Mouse (Mus musculus) hindbrain, embryonic 10.5 days (tissue): ENCODE measurements at regions not wholly inside any gene's neighbourhood (a gene's known extent, or its start where the extent isn't known, plus 50 kb on each side); places are given as distances from the start of the nearest gene placed in this dataset.

Source experiments
- DNase-seq: peaks from one replicate; pipeline ENCODE4 v3.0.0-alpha.2; 2017; ENCODE audit warnings: low spot score
- H3K27ac ChIP-seq: fragments of 300-500 bp; sonication (generic); 2 replicates; pipeline ENCODE4 v1.5.1; 2016; ENCODE audit warnings: mild to moderate bottlenecking, moderate library complexity
- H3K27me3 ChIP-seq: fragments of 300-500 bp; sonication (generic); 2 replicates; pipeline ENCODE4 v1.6.1; 2016; ENCODE audit warnings: mild to moderate bottlenecking; ENCODE audit not compliant: poor library complexity, insufficient read depth, severe bottlenecking
- H3K36me3 ChIP-seq: fragments of 300-500 bp; sonication (generic); 2 replicates; pipeline ENCODE4 v1.6.1; 2016; ENCODE audit warnings: mild to moderate bottlenecking, moderate library complexity
- H3K4me1 ChIP-seq: fragments of 300-500 bp; sonication (generic); replicated peaks from 2 replicates; pipeline ENCODE4 v1.6.1; 2016; ENCODE audit warnings: mild to moderate bottlenecking
- H3K4me3 ChIP-seq: fragments of 300-500 bp; sonication (generic); 2 replicates; pipeline ENCODE4 v1.5.1; 2016; ENCODE audit warnings: mild to moderate bottlenecking, moderate library complexity
- H3K9me3 ChIP-seq: fragments of 300-500 bp; sonication (generic); 2 replicates; pipeline ENCODE4 v1.6.1; 2016; ENCODE audit warnings: mild to moderate bottlenecking, moderate library complexity
- WGBS: fragments of 180-500 bp; shearing (Covaris S2); methylation state at CpG from one replicate; pipeline ENCODE4 v1.1.7; 2016; 5-methylcytosine and 5-hydroxymethylcytosine counted together

DNA sequence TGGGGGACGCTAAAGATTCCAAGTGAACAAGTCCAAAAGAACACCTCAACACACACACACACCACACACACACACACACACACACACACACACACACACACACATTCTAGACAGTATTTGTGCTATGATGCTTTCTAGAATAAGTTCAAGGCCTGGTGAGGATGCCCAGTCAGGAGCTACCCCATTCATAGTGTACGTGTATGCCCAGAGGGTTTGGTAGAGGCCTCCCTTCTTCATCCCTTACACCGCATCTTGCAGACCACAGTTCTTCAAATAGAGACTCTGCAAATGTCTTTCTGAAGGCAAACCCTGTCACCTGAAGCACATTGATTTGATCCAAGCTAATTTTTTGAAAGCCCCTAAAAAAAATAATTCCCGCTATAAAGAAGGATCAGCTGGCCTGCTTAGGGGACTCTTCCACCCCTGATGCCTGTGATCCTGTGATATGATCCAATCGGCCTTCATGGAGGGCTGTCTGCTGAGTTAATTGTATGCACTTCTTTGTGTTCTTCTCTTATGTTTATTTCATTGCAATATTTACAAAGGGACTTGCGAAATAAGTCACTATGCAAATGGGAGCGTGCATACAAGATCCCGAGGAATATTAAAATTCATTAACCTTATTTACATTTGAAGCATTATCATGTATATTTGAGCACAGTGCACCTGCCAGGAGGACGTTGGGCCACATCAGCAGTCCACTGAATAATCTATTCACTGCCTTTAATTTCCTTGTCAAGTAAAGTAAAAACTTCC is 103.8 kb downstream of the Rbm43 start:
- Histone ChIP-seq H3K4me1 (peaks cover 21% of the 10 kb centered on the region; the same call in 1 of the 2 replicates), H3K9me3 (no peaks in the 10 kb centered on the region), H3K4me3 (no peak overlapping the region), H3K27ac (peak overlapping the region; percentile 73), H3K36me3 (no peaks in the 10 kb centered on the region), H3K27me3 (no peaks in the 10 kb centered on the region)
- no peak for DNase-seq
- 65% methylated on average over 9 of the region's 9 CpGs for WGBS

DNA sequence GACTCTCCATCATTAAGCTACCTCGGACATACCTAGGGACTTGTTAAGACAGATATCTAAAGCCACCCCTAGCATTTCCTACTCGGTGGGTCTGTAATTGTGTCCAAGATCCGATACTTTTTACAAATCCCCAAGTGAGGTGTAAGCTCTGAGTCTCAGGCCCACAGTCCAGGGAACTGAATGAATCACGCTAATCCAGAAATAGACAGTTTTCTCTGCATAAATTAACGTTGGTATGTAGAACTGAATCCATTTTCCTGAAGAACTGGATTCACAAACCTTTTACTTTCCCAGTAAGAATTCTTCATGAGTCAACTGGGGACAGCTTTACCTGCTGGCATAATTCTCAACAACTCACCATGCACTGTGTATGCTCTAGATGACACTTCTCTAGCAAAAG is 97.1 kb downstream of the Rbm43 start:
- Histone ChIP-seq H3K27me3 (no peaks in the 10 kb centered on the region), H3K9me3 (no peaks in the 10 kb centered on the region), H3K4me1 (no peaks in the 10 kb centered on the region), H3K27ac (no peak overlapping the region), H3K4me3 (no peak overlapping the region), H3K36me3 (no peaks in the 10 kb centered on the region)
- whole genome bisulfite sequencing: 86% methylated on average over 5 of the region's 5 CpGs
- no peak for DNase-seq

DNA sequence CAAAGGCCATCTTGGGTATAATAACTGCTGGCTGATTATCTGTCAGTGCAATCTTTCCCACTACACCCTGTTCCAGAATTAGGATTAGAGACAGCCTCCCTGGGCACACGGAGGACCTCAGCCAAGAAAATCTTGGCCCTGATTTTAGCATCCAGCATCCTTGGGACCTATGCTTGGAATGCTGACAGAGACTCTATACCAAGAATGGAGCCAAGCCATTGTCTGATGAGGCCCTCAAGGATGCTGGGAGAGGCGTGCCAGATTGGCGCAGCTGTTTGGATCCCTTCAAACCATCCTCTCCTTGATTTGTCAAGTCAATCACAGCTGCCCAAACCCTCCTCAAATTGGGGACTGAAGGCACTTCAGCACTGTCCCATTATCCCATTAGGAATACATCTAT is 94.2 kb downstream of the Rbm43 start:
- Histone ChIP-seq H3K4me3 (no peak overlapping the region), H3K9me3 (no peaks in the 10 kb centered on the region), H3K27ac (no peak overlapping the region), H3K4me1 (no peaks in the 10 kb centered on the region), H3K36me3 (no peaks in the 10 kb centered on the region), H3K27me3 (no peaks in the 10 kb centered on the region)
- DNase-seq: no peak
- 87% methylated on average over 3 of the region's 3 CpGs for WGBS

DNA sequence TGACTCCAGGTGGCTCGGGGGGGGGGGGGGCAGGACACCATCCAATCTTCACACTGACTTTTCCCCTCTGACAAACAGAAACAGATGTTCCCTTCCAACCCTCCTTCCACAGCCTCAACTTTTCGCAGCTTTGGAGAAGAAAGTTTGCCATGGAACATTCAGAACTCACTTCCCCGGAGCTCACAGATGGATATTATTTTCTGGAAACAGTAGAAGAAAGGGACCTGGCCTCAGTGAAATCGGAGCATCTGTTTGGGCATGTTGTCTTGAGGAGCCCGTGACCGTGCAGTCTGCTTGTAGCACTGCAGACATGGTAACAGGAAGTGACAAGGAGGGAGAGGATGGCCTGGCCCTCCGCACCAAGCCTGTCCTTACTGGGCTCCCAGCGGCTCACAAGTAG is 90.1 kb downstream of the Rbm43 start:
- Histone ChIP-seq H3K27me3 (no peaks in the 10 kb centered on the region), H3K9me3 (no peaks in the 10 kb centered on the region), H3K27ac (peak overlapping the region; percentile 45; the same call in 1 of the 2 replicates), H3K4me1 (peaks cover 4% of the 10 kb centered on the region; the same call in 1 of the 2 replicates), H3K4me3 (no peak overlapping the region), H3K36me3 (no peaks in the 10 kb centered on the region)
- WGBS: 76% methylated on average over 8 of the region's 8 CpGs
- DNase-seq: no peak

DNA sequence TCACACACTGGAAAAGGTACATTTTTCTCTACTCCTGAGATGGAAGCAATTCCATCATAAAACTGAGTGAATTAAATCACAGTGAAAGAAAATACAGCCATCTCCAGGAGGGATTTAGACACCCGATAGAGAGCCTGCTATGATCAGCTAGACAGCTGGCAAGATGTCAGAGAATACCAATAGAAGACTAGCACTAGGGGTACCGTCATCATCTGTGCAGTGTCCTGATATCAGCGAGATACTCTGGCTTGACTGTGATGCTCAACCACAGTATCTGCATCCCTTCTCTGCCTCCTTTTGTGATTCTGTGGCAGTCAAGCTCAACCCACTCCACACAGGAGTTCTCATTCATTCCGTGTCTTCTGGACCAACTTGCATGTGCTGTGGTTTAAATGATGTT is 87.4 kb downstream of the Rbm43 start:
- 82% methylated on average over 4 of the region's 4 CpGs for WGBS
- Histone ChIP-seq H3K27me3 (no peaks in the 10 kb centered on the region), H3K4me3 (no peak overlapping the region), H3K4me1 (peaks cover 10% of the 10 kb centered on the region; the same call in 1 of the 2 replicates), H3K27ac (no peak overlapping the region), H3K9me3 (no peaks in the 10 kb centered on the region), H3K36me3 (no peaks in the 10 kb centered on the region)
- DNase-seq: no peak

DNA sequence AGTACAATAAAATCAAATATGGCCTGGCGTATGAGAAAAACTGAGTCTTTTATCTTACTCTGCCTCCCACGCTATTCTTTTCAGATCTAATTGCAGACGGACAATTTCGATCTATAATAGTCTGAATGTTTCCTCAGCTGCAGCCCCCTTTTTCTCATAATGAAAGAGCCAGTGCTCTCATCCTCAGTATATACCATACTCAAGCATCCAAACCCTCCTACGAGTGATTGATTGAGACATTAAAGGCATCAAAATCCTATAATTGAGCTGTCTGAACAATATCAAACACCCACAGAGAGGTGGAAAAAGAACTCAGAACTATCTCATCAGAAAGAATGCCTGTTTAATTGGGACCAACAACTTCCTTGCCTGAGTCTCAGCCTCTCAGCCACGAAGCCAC is 87.0 kb downstream of the Rbm43 start:
- no peak overlapping the region for H3K27ac ChIP-seq
- no peaks in the 10 kb centered on the region for H3K36me3 ChIP-seq
- DNase-seq: no peak
- 81% methylated on average over 6 of the region's 6 CpGs for WGBS
- H3K9me3 ChIP-seq: no peaks in the 10 kb centered on the region
- peaks cover 10% of the 10 kb centered on the region; the same call in 1 of the 2 replicates for H3K4me1 ChIP-seq
- H3K27me3 ChIP-seq: no peaks in the 10 kb centered on the region
- no peak overlapping the region for H3K4me3 ChIP-seq

DNA sequence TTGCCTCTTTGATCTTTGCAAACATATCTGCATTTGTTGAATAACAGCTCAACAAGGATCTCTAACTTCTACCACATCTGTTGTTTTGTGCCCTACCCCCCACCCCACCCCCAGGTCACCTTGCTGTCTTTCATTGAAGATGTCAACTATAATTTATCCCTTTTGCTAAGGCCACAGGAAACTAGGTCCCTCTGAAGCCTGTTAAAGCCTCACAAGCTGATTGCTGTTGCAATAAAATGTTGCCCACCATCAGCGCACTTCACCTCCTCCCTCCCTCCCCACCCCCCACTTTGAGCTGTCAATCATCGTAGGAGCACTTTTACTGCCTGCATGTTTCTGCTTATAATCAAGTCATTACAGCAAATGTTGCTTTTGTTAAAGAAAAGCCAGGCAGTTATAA is 86.5 kb downstream of the Rbm43 start:
- H3K27me3 ChIP-seq: no peaks in the 10 kb centered on the region
- H3K36me3 ChIP-seq: no peaks in the 10 kb centered on the region
- 58% methylated on average over 2 of the region's 2 CpGs for WGBS
- peaks cover 10% of the 10 kb centered on the region; the same call in 1 of the 2 replicates for H3K4me1 ChIP-seq
- H3K9me3 ChIP-seq: no peaks in the 10 kb centered on the region
- no peak overlapping the region for H3K27ac ChIP-seq
- H3K4me3 ChIP-seq: no peak overlapping the region
- DNase-seq: peak; percentile 12

DNA sequence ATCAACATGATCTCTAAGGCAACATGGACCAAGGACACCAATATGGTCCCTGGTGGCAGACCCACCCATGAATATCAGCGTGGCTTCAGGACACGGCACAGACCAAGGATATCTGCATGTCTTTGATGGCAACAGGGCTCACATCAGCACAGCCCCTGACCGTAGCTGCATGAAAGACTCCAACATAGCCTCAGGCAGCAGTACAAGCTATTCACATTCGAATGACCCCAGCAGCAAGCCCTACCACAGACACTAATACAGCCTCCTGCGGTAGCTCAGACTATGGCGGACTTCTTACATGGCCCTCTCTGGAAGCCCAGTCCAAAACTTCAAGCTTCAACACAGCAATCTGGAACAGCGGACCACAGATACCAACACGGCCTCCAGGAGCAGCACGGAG is 84.4 kb downstream of the Rbm43 start:
- H3K9me3 ChIP-seq: no peaks in the 10 kb centered on the region
- H3K4me1 ChIP-seq: peaks cover 10% of the 10 kb centered on the region; the same call in 1 of the 2 replicates
- H3K36me3 ChIP-seq: no peaks in the 10 kb centered on the region
- H3K4me3 ChIP-seq: no peak overlapping the region
- H3K27ac ChIP-seq: peak overlapping the region; percentile 5; the same call in 1 of the 2 replicates
- WGBS: 84% methylated on average over 9 of the region's 9 CpGs
- H3K27me3 ChIP-seq: no peaks in the 10 kb centered on the region
- DNase-seq: no peak

DNA sequence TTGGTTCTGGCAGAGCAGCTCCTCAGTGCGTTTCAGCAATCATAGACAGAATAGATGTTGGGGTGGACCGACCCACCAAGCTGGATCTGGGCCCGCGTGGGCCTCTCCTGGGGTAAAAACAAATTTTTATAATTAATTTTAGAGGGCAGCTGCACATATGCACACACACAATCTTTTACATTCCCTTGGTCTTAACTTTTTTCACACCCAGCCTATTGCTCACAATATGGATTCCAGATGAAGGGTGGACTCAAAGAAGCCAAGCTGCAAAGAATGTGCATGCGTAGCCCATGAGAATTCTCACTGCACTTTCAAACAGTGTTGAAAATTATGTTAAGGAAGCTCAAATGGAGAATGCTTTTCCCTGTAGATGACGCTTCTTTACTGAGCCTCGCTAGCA is 83.3 kb downstream of the Rbm43 start:
- Histone ChIP-seq H3K4me1 (peaks cover 10% of the 10 kb centered on the region; the same call in 1 of the 2 replicates), H3K4me3 (no peak overlapping the region), H3K27me3 (no peaks in the 10 kb centered on the region), H3K27ac (no peak overlapping the region), H3K9me3 (no peaks in the 10 kb centered on the region), H3K36me3 (no peaks in the 10 kb centered on the region)
- WGBS: 90% methylated on average over 7 of the region's 7 CpGs
- no peak for DNase-seq

DNA sequence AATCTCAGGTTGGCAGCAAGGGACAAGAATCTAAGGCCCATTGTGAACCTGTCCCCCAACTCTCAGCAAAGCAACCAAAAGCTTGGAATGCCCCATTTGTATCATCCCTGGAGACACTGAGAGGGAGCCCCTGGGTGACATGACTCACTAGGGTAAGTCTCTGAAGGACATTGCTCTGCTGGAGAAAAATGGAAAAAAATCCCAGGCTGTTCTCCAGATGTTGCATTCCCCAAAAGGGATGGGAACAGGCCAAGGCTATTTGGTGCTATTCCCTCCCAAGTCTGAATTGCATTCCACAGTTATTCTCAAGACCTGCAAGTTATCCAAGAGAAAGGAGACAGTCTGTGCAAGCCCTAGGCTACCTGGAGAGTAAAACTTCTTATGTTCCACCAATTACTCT is 77.7 kb downstream of the Rbm43 start:
- Histone ChIP-seq H3K4me3 (no peak overlapping the region), H3K36me3 (no peaks in the 10 kb centered on the region), H3K9me3 (no peaks in the 10 kb centered on the region), H3K27ac (no peak overlapping the region), H3K4me1 (no peaks in the 10 kb centered on the region), H3K27me3 (no peaks in the 10 kb centered on the region)
- DNase-seq: no peak

DNA sequence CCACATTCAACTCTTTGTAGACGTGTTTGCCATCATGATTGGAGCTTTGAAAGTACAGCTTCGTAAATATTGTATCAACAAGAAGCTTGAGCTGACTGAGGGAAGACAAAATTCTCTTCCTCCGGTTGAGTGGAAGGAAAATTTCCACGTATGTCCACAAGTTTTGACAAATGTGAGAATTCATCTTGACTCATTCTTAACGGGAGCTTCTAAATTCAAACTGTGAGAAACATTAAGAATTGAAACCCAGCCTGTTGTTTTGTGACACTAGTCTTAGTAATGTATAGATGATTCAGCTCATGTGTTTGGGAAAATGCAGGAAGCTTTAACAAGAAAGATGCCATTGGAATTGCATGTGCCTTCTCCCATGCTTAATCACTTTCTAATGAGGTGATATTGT is 68.9 kb downstream of the Rbm43 start:
- WGBS: 91% methylated on average over 5 of the region's 5 CpGs
- no peaks in the 10 kb centered on the region for H3K36me3 ChIP-seq
- no peak for DNase-seq
- no peak overlapping the region for H3K4me3 ChIP-seq
- no peaks in the 10 kb centered on the region for H3K9me3 ChIP-seq
- H3K27me3 ChIP-seq: no peaks in the 10 kb centered on the region
- no peaks in the 10 kb centered on the region for H3K4me1 ChIP-seq
- no peak overlapping the region for H3K27ac ChIP-seq

DNA sequence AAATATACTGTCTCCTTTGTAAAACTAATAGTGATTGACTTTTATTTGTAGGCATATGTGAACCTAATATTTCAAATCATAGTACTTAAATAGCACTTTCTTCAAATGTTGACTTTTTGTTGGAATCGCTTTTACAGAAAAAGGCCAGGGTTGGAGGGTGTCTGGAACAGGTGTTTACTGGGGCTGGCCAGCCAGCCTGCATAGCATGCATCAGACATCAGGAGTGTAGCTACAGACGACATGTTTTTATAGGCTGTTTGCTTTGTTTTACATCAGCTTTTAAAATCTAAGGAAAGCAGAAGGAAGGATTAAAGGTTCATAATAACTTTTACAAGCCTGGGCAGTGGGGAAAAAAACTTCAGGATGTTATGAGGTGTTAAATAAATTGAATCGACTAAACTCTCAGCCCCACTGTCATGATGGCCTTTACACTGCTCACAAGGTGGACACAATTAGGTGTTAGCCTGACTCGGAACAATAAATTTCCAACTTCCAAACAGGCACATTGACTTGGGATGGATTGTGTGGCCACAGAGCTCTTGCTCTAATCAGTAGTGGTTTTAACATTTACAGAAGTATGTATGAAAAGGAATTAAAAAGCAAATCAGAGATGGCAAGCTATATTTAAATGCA is 66.0 kb downstream of the Rbm43 start:
- Histone ChIP-seq H3K4me1 (no peaks in the 10 kb centered on the region), H3K4me3 (no peak overlapping the region), H3K27ac (no peak overlapping the region), H3K9me3 (no peaks in the 10 kb centered on the region), H3K36me3 (no peaks in the 10 kb centered on the region), H3K27me3 (no peaks in the 10 kb centered on the region)
- WGBS: 85% methylated on average over 4 of the region's 4 CpGs
- no peak for DNase-seq

DNA sequence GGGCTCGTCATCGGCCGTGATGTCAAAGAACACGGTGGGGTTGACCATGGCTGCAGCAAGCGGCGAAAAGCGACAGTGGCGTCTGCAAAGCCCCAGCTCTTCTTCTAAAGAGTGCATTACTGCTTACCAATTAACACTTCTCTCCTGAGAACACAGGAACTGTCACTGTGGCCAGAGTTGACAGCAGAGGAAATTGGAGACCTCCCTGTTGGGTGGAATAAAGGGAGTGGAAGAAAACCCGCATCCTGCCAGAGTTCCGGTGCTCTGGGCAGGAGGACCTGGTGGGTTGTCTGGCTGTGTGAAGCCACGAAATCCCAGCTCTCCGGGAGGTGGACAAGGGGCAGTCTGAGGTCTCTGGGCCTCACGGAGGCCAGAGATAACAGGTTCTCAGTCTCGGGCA is 63.4 kb downstream of the Rbm43 start:
- Histone ChIP-seq H3K4me1 (no peaks in the 10 kb centered on the region), H3K27me3 (no peaks in the 10 kb centered on the region), H3K27ac (no peak overlapping the region), H3K36me3 (no peaks in the 10 kb centered on the region), H3K4me3 (no peak overlapping the region), H3K9me3 (no peaks in the 10 kb centered on the region)
- no peak for DNase-seq
- WGBS: 80% methylated on average over 14 of the region's 14 CpGs
